Mouse (Mus musculus) layer of hippocampus, adult 11-12 months (tissue): ENCODE data around the gene Tmprss11d.
"Not testable (repeated sequence)": the region's sequence is repeated elsewhere in the genome, so short reads cannot be mapped to it uniquely, and the experiment has no call there.

Source experiments
- DNase-seq: peaks from one replicate; pipeline ENCODE4 v3.0.0; 2022; ENCODE audit warnings: low spot score

The Tmprss11d gene

GRCm38 (mm10) chr5:86373320-86373719 is at the start of gene Tmprss11d:
TSS of gene Tmprss11d (minus strand) at chr5:86373420.
- DNase-seq: no peak

GRCm38 (mm10) chr5:86421323-86422028 is 48.3 kb upstream of the Tmprss11d start:
- DNase-seq: no peak

- no peak for DNase-seq
Observed at GRCm38 (mm10) chr5:86419494-86419893, 46.3 kb upstream of the Tmprss11d start.

- no peak for DNase-seq
Observed at GRCm38 (mm10) chr5:86414280-86414679, 41.1 kb upstream of the Tmprss11d start.

GRCm38 (mm10) chr5:86410815-86411214 is 37.6 kb upstream of the Tmprss11d start:
- peak; percentile 18 for DNase-seq

GRCm38 (mm10) chr5:86407941-86408340 is 34.7 kb upstream of the Tmprss11d start:
- DNase-seq: no peak

GRCm38 (mm10) chr5:86407191-86407590 is 34.0 kb upstream of the Tmprss11d start:
- DNase-seq: no peak

GRCm38 (mm10) chr5:86359412-86359985 is 13.7 kb downstream of the Tmprss11d start:
- DNase-seq: no peak

- DNase-seq: peak; percentile 49
Observed at GRCm38 (mm10) chr5:86352966-86353365, 20.3 kb downstream of the Tmprss11d start.

- not testable (repeated sequence) for DNase-seq
Observed at GRCm38 (mm10) chr5:86318018-86318956, 54.9 kb downstream of the Tmprss11d start.

- DNase-seq: no peak
Observed at GRCm38 (mm10) chr5:86306116-86306515, 67.1 kb downstream of the Tmprss11d start.

- DNase-seq: no peak
Observed at GRCm38 (mm10) chr5:86303877-86304276, 69.3 kb downstream of the Tmprss11d start.

- no peak for DNase-seq
Observed at GRCm38 (mm10) chr5:86289208-86289607, 84.0 kb downstream of the Tmprss11d start, which contains the start of gene Tmprss11c. TSS of gene Tmprss11c (minus strand) at chr5:86289308.
